In genomic region chr5:43787976-43788752, GRCm38 (mm10) we compare ENCODE assay signal across 21 mouse cellular contexts. TPM values are rescaled to one million over a fixed set of nuclear protein-coding genes. Genes with fewer than 3 reads are reported as not detected.
DNase-seq lines count a peak whose midpoint lies in the region; ATAC-seq and TF ChIP-seq lines count a peak whose summit lies in the region.
"Had no signal": no experiment of that assay in that cellular context is flagged by ENCODE, and none has a peak within 500 bp of the region (broad histone marks: within the 10 kb centered on the region; RNA-seq: fewer than 3 reads in every experiment).

No protein-coding gene starts in this region.

- ATAC-seq in lung, embryonic 16.5 days (ENCODE audit: low read depth), result peak; percentile 83
- ATAC-seq in megakaryocyte progenitor cell, adult 5-6 weeks (replicated peaks; ENCODE audit: poor library complexity), result peak; percentile 77
- ATAC-seq in hindbrain, embryonic 12.5 days (ENCODE audit: low FRiP score), result no peak
- ATAC-seq: intestine, embryonic 15.5 days; midbrain, embryonic 15.5 days had no signal

- H3K27me3 ChIP-seq in C2C12 (ENCODE audit: control insufficient read depth, insufficient read depth, insufficient read length), result no peaks in the 10 kb centered on the region
- no peaks in the 10 kb centered on the region for H3K27me3 ChIP-seq in lung, embryonic 16.5 days (ENCODE audit: control insufficient read depth, insufficient read depth, low read depth, low read length)
- H3K27me3 ChIP-seq in hindbrain, embryonic 12.5 days, result no peaks in the 10 kb centered on the region
- no peaks in the 10 kb centered on the region for H3K27me3 ChIP-seq in heart, adult 2 months (ENCODE audit: control insufficient read depth, insufficient read depth, low read length)
- H3K27me3 ChIP-seq: embryonic facial prominence, embryonic 13.5 days; forebrain, embryonic 12.5 days; intestine, embryonic 15.5 days; lung, embryonic 15.5 days; midbrain, embryonic 15.5 days; neural tube, embryonic 13.5 days had no signal

- H3K36me3 ChIP-seq in C2C12 (ENCODE audit: control insufficient read depth, insufficient read depth), result no peaks in the 10 kb centered on the region
- H3K36me3 ChIP-seq in lung, embryonic 16.5 days (ENCODE audit: control insufficient read depth, insufficient read depth, low read length), result no peaks in the 10 kb centered on the region
- no peaks in the 10 kb centered on the region for H3K36me3 ChIP-seq in hindbrain, embryonic 12.5 days
- no peaks in the 10 kb centered on the region for H3K36me3 ChIP-seq in heart, adult 2 months (ENCODE audit: control insufficient read depth, insufficient read depth, low read length)
- H3K36me3 ChIP-seq: embryonic facial prominence, embryonic 13.5 days; forebrain, embryonic 12.5 days; intestine, embryonic 15.5 days; lung, embryonic 15.5 days; midbrain, embryonic 15.5 days; neural tube, embryonic 13.5 days had no signal

- TF ChIP-seq POLR2A in heart, adult 2 months (IDR thresholded peaks at IDR 0.05; ENCODE audit: insufficient read depth, low read depth, low read length), result no peak

- H3K4me3 ChIP-seq in C2C12 (ENCODE audit: insufficient read depth, poor library complexity, severe bottlenecking), result no peak overlapping the region
- no peak overlapping the region for H3K4me3 ChIP-seq in lung, embryonic 16.5 days (ENCODE audit: low read length)
- no peak overlapping the region for H3K4me3 ChIP-seq in hindbrain, embryonic 12.5 days
- no peak overlapping the region for H3K4me3 ChIP-seq in heart, adult 2 months
- H3K4me3 ChIP-seq: embryonic facial prominence, embryonic 13.5 days; forebrain, embryonic 12.5 days; intestine, embryonic 15.5 days; lung, embryonic 15.5 days; midbrain, embryonic 15.5 days; neural tube, embryonic 13.5 days had no signal

- H3K4me1 ChIP-seq in lung, embryonic 16.5 days (replicated peaks; ENCODE audit: control insufficient read depth, insufficient read depth, low read length), result peaks cover 4% of the 10 kb centered on the region; the same call in 1 of the 2 replicates
- H3K4me1 ChIP-seq in hindbrain, embryonic 12.5 days, result no peaks in the 10 kb centered on the region
- H3K4me1 ChIP-seq in heart, adult 2 months (ENCODE audit: control insufficient read depth, insufficient read depth, low read length), result no peaks in the 10 kb centered on the region
- H3K4me1 ChIP-seq: embryonic facial prominence, embryonic 13.5 days; forebrain, embryonic 12.5 days; intestine, embryonic 15.5 days; lung, embryonic 15.5 days; midbrain, embryonic 15.5 days; neural tube, embryonic 13.5 days had no signal

- DNase-seq in adipocyte (ENCODE audit: low spot score), result peak; percentile 61
- no peak for DNase-seq in spleen, postnatal 14 days (ENCODE audit: low spot score in 2 of 2)
- DNase-seq in ovary, adult 18-20 months (ENCODE audit: low spot score), result no peak
- no peak for DNase-seq in heart, adult 2 months
- DNase-seq: adrenal gland, adult 2 months; cerebellum, adult 2 months; gastrocnemius, postnatal 36 days; kidney, postnatal 25 days; thymus, postnatal 4 days had no signal

- TF ChIP-seq CTCF in C2C12 (IDR thresholded peaks at IDR 0.05; ENCODE audit: control insufficient read depth, insufficient read depth, insufficient read length), result no peak
- no peak for TF ChIP-seq CTCF in heart, adult 2 months (IDR thresholded peaks at IDR 0.05)

- no peak for TF ChIP-seq EP300 in heart, adult 2 months (IDR thresholded peaks at IDR 0.05; ENCODE audit: insufficient read depth, low read depth, low read length)

- intact Hi-C loops in heart, adult 2 months (cut with DNase I), result loop anchor here (10.0 kb wide), 2 partner anchors 437 to 553 kb away; partner anchors contain the start of genes Cpeb2 and Tapt1

- H3K9me3 ChIP-seq in lung, embryonic 16.5 days (ENCODE audit: control insufficient read depth, low read length), result no peaks in the 10 kb centered on the region
- H3K9me3 ChIP-seq in hindbrain, embryonic 12.5 days (replicated peaks), result no peaks in the 10 kb centered on the region
- H3K9me3 ChIP-seq: embryonic facial prominence, embryonic 13.5 days; forebrain, embryonic 12.5 days; intestine, embryonic 15.5 days; lung, embryonic 15.5 days; midbrain, embryonic 15.5 days; neural tube, embryonic 13.5 days had no signal

- no peak overlapping the region for H3K9ac ChIP-seq in lung, embryonic 16.5 days (ENCODE audit: low read length)
- no peak overlapping the region for H3K9ac ChIP-seq in hindbrain, embryonic 12.5 days
- H3K9ac ChIP-seq in heart, adult 2 months (ENCODE audit: low read depth, low read length), result no peak overlapping the region
- H3K9ac ChIP-seq: embryonic facial prominence, embryonic 13.5 days; forebrain, embryonic 12.5 days; intestine, embryonic 15.5 days; lung, embryonic 15.5 days; midbrain, embryonic 15.5 days; neural tube, embryonic 13.5 days had no signal

- no peaks in the 10 kb centered on the region for H3K79me3 ChIP-seq in C2C12 (ENCODE audit: low read depth)

- H3K4me2 ChIP-seq in lung, embryonic 16.5 days (ENCODE audit: low read depth, low read length), result no peak overlapping the region
- no peak overlapping the region for H3K4me2 ChIP-seq in hindbrain, embryonic 12.5 days (replicated peaks)
- H3K4me2 ChIP-seq: embryonic facial prominence, embryonic 13.5 days; forebrain, embryonic 12.5 days; intestine, embryonic 15.5 days; lung, embryonic 15.5 days; midbrain, embryonic 15.5 days; neural tube, embryonic 13.5 days had no signal

- no peak overlapping the region; the same call in 1 of the 2 replicates for H3K27ac ChIP-seq in lung, embryonic 16.5 days (ENCODE audit: low read length)
- H3K27ac ChIP-seq in hindbrain, embryonic 12.5 days, result no peak overlapping the region
- no peak overlapping the region for H3K27ac ChIP-seq in heart, adult 2 months
- H3K27ac ChIP-seq: embryonic facial prominence, embryonic 13.5 days; forebrain, embryonic 12.5 days; intestine, embryonic 15.5 days; lung, embryonic 15.5 days; midbrain, embryonic 15.5 days; neural tube, embryonic 13.5 days had no signal

- H3K79me2 ChIP-seq in C2C12 (ENCODE audit: control insufficient read depth, insufficient read depth), result no peaks in the 10 kb centered on the region
- H3K79me2 ChIP-seq in heart, adult 2 months (replicated peaks; ENCODE audit: control insufficient read depth, insufficient read depth, low read length), result no peaks in the 10 kb centered on the region

- 46% methylated on average over 9 of the region's 9 CpGs for WGBS in lung, embryonic 16.5 days
- WGBS in hindbrain, embryonic 12.5 days, result 84% methylated on average over 9 of the region's 9 CpGs
- 65% methylated on average over 9 of the region's 9 CpGs for WGBS in heart, adult 2 months

- H3ac ChIP-seq in C2C12 (ENCODE audit: control insufficient read depth, insufficient read length, low read depth), result no peak overlapping the region

TF ChIP-seq in C2C12, 6 proteins besides CTCF, POLR2A, EP300 and RAD21:
- TF ChIP-seq FOSL1 (IDR thresholded peaks at IDR 0.05; ENCODE audit: insufficient read depth, low read length, poor library complexity, severe bottlenecking), result no peak
- peak; percentile 68 for TF ChIP-seq CEBPB (IDR thresholded peaks at IDR 0.05; ENCODE audit: low read depth)
- TF ChIP-seq MAX (IDR thresholded peaks at IDR 0.05), result no peak
- no peak for TF ChIP-seq MYOD1 (IDR thresholded peaks at IDR 0.05; ENCODE audit: control insufficient read depth, insufficient read length, low read depth)

RNA-seq across cellular contexts. Expression of gene Bst1, which starts 30.5 kb away (rescaled TPM):
- polyA plus RNA-seq in C2C12 (2012; fragmentation: generic; extraction: Trizol), result not detected
- 2.0 and 2.6 TPM in 2 replicates for polyA plus RNA-seq in lung, embryonic 16.5 days (2015; fragmentation: Nextera tagmentation; extraction: Ambion mirVana)
- total RNA-seq in megakaryocyte progenitor cell, adult 5-6 weeks (2015), result 0.37 and 1.1 TPM in 2 replicates
- 1.9 and 2.8 TPM in 2 replicates for total RNA-seq in megakaryocyte progenitor cell, adult 5-6 weeks (2017)
- polyA plus RNA-seq in hindbrain, embryonic 12.5 days (2016; fragmentation: Nextera tagmentation; extraction: Ambion mirVana), result 0.14 and 0.18 TPM in 2 replicates
- 1 to 10 TPM; 1.6 to 3.3 TPM for total RNA-seq in heart, adult 2 months (2021)
- 1.3 and 1.7 TPM in 2 replicates for polyA plus RNA-seq in heart, adult 2 months (2012; rRNA removed)
- total RNA-seq: left cerebral cortex, postnatal 36 days had no signal
- polyA plus RNA-seq: embryonic facial prominence, embryonic 13.5 days; forebrain, embryonic 12.5 days; hindbrain, embryonic 11.5 days; midbrain, embryonic 15.5 days had no signal

RNA-seq across cellular contexts. Expression of gene Fbxl5, which starts 33.3 kb away (rescaled TPM):
- polyA plus RNA-seq in C2C12 (2012; fragmentation: generic; extraction: Trizol), result 10.5 TPM
- polyA plus RNA-seq in lung, embryonic 16.5 days (2015; fragmentation: Nextera tagmentation; extraction: Ambion mirVana), result 72.5 and 73.5 TPM in 2 replicates
- 34.7 and 37.2 TPM in 2 replicates for total RNA-seq in megakaryocyte progenitor cell, adult 5-6 weeks (2015)
- 35.6 and 47.4 TPM in 2 replicates for total RNA-seq in megakaryocyte progenitor cell, adult 5-6 weeks (2017)
- 60.6 TPM in 2 replicates for polyA plus RNA-seq in hindbrain, embryonic 12.5 days (2016; fragmentation: Nextera tagmentation; extraction: Ambion mirVana)
- total RNA-seq in heart, adult 2 months (2021), result 10 to 100 TPM; 32.6 to 39.0 TPM
- 20.1 and 32.0 TPM in 2 replicates for polyA plus RNA-seq in heart, adult 2 months (2012; rRNA removed)
